Mouse (Mus musculus) layer of hippocampus, postnatal 10 days (tissue): ENCODE data around the gene Alkbh3. TPM values are rescaled to one million over a fixed set of nuclear protein-coding genes. Genes with fewer than 3 reads are reported as not detected.

Source experiments
- DNase-seq, 2 experiments: peaks; one replicate each; pipeline ENCODE4 v3.0.0; 2021; ENCODE audit warnings: low spot score in 2 of 2
- total RNA-seq, 2 experiments: library from RNA; stranded (reverse); gene quantifications; 2 replicates each; pipeline ENCODE4 v1.2.3; 2021

Gene Alkbh3
- total RNA-seq, 2 experiments from 2014 or later: 22.6 to 26.9 TPM

DNA sequence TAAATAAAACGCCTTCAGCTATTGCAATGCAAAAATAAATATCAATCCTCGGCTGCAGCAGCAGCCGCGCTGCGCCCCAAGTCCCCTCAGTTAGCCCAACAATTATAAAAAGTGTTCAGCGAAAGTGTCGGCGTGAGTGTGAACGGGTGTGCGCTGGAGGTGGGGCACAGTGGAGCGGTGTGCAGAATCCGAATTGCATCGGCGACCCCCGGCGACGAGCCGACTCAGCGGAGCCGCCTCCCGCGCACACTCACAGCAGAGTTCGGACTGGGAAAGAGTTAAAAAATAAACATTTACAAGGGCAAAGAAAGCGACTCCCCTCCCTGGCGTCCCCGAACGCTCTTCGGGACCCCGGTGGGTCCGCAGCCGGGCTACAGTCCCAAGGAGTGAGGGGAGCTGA lies 54.7 kb downstream of the Alkbh3 start:
- DNase-seq: no peak

DNA sequence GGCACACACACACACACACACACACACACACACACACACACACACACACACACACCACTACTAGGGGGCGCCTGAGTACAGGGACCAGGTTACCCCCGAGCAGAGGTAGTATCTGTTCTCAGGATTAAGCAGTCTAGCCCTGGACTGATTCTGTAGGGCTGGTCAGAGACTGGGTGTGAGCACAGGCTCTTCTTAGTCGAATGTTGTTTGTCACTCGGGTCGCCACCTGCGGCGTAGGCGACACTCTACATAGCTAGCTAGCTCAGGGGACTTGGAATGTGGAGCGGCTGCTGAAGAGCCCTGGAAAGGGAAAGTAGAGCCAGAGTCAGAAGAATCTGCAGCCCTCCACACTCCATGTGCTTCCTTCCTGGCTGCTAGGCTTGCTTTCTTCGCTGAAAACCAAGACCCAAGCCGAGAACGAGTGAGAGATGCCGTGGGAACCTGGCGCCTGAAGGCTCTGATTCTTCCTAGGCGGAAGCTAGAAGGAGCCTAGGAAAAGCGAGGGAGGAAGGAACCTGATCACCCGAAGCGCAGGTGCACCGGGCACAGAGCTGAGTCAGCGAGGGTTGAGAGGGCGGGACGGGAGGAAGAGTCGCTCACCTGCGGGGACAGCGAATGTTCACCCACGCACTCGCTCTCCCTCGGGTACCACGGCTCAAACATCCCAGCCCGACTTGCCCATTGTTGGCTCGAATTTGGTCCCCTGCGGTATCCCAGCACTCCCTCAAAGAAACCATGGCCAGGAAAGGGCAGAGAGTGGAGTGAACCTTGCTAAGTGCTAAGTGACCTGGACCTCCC lies 55.6 kb downstream of the Alkbh3 start:
- peak in 1 of 2 experiments; percentile 48 for DNase-seq

- DNase-seq: no peak
Measured at GRCm38 (mm10) chr2:93953726-93954125, 56.9 kb downstream of the Alkbh3 start.

DNA sequence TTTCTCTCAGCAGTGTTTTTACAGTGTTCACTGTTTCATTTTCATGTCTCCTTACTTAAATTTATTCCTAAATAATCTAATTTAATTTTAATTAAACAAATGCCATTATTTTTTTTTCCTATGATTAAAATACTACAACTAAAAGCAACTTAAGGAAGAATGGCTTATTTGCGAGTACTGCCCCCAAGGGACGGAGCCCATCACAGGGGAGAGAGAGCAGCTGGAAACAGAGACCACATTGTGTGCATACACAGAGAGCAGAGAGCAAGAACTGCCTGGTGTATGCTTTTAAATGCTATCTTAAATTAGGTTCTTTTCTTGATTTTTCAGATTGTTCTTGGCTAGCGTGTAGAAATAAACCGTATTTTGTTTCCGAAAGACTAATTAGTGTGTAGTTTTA lies 63.6 kb downstream of the Alkbh3 start:
- DNase-seq: no peak

DNA sequence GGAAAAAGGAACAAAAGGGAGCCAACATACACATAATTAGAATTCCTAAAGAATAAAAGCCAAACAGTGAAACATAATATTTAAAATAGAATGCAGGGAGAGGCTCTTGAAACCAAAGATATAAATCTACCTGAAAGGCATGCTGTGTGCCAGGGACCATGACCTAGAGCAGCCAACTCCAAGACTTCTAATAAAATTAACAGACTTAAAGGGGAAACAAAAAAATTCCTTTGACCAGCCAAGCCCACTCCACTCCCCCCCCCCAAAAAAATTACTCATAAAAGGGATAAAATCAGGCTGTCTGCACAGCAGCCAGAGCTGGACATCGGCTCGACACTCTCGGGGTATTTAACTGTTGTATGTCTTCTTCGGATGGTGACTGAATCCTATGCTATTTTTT lies 65.8 kb downstream of the Alkbh3 start:
- DNase-seq: no peak

GRCm38 (mm10) chr2:93944099-93944498 lies 66.5 kb downstream of the Alkbh3 start:
- no peak for DNase-seq

DNA sequence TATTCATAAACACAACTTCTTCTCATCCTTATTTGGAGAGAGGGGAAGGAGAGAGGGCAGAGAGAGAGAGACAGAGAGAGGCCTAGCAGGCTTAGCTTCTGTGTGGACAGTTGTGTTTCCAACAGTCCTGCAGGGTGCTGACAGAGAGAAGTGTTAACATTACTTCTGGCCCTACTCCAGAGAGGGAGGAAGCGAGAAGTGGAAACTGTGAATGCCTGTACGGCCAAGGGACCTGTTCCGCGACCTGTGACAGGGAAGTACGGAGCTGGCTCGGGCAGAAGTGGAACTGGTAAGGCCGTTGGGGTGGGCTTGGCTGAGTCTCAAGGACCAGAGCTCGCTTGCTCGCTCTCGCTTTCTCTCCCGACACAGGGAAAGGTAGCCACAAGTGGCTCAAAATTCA lies 68.9 kb downstream of the Alkbh3 start:
- DNase-seq: no peak

DNA sequence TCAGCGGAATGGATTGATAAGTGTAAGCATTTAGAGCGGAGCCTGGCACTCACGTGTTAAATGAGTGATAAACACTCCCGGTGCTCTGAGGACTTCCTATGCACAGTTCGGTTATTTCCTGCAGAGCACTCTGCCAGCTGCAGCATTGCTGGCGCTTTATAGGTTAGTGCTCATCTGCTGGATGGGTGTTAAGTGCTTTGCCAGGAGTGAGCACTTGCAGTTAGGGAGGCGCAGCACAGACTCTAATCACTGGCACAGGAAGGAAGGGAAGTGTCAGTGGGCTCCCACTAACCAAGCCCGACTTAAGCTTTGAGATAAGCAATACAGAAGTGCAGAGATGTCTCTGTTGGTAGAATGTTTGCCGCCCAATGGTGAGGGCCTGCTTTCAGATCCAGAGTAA lies 72.1 kb downstream of the Alkbh3 start:
- no peak for DNase-seq

Other genes starting within 250 kb of the Alkbh3 start
- 10 to 100 TPM; 55.4 to 62.4 TPM for gene Ext2, start 188.2 kb downstream of the Alkbh3 start, total RNA-seq
- gene Accs, start 160.9 kb downstream of the Alkbh3 start, total RNA-seq: 1 to 10 TPM; 6.2 to 7.5 TPM
- under 1 TPM; 0.34 to 0.47 TPM for gene Accsl, start 141.7 kb downstream of the Alkbh3 start, total RNA-seq
- 10 to 100 TPM; 44.4 to 49.5 TPM for gene Gm13889, start 53.6 kb downstream of the Alkbh3 start, total RNA-seq
- not detected for gene Gm27027, start 14.5 kb downstream of the Alkbh3 start, total RNA-seq
- gene Hsd17b12, start 147.2 kb upstream of the Alkbh3 start, total RNA-seq: 10 to 100 TPM; 82.7 to 87.5 TPM